ENCODE assay signal across 14 mouse cellular contexts in the genomic region with DNA sequence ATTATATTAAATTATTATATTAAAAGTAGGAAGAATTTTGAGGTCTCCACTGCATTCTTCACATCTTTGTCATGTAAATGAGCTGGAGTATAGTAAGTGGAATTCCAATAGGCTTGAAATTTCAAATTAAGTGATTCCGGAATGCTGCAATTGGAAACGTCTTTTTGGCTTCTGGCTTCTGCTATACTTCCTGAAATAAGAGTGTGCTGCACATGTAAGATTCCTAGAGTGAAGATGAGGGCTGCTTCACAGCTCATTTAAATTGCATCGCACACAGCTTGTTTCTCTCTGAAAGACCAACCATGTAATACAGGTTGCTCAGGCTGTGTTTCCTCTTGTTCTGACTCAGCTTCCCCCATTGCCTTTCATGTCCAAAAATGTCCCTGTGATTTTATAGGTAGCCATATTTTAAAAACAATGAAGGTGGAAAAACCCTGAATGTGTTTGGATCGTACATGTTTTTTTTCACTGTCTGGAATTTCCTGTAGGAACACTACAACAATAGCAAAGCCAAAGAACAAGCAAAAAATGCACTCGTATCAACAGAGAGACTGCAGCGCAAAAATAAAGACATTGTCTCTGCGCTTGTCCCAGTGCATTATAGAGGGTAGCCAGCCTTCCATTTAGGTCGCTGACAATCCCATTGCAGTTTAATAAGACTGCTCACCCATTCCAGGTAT. TPM values are rescaled to one million over a fixed set of nuclear protein-coding genes. Genes with fewer than 3 reads are reported as not detected.
DNase-seq lines count a peak whose midpoint lies in the region; ATAC-seq lines count a peak whose summit lies in the region.
"Had no signal": no experiment of that assay in that cellular context is flagged by ENCODE, and none has a peak within 500 bp of the region (broad histone marks: within the 10 kb centered on the region; RNA-seq: fewer than 3 reads in every experiment).

No protein-coding gene starts in this region.

- H3K27ac ChIP-seq in heart, embryonic 12.5 days (ENCODE audit: poor library complexity, severe bottlenecking), result peak overlapping the region; percentile 43; the same call in 1 of the 2 replicates
- peak overlapping the region; percentile 15 for H3K27ac ChIP-seq in kidney, embryonic 15.5 days
- peak overlapping the region; percentile 20; the same call in 1 of the 2 replicates for H3K27ac ChIP-seq in neural tube, embryonic 15.5 days (replicated peaks)
- H3K27ac ChIP-seq in hindbrain, embryonic 16.5 days (ENCODE audit: low read depth, low read length), result 0 out of 2 replicates have a peak overlapping the region, but pooled peaks have one; percentile 16
- H3K27ac ChIP-seq: limb, embryonic 12.5 days; neural tube, embryonic 12.5 days had no signal

- WGBS in heart, embryonic 12.5 days, result 69% methylated on average over 8 of the region's 8 CpGs
- 67% methylated on average over 8 of the region's 8 CpGs for WGBS in kidney, embryonic 15.5 days
- 65% methylated on average over 8 of the region's 8 CpGs for WGBS in neural tube, embryonic 15.5 days
- 53% methylated on average over 8 of the region's 8 CpGs for WGBS in hindbrain, embryonic 16.5 days

- no peaks in the 10 kb centered on the region for H3K9me3 ChIP-seq in heart, embryonic 12.5 days (replicated peaks)
- H3K9me3 ChIP-seq in kidney, embryonic 15.5 days (replicated peaks), result no peaks in the 10 kb centered on the region
- H3K9me3 ChIP-seq in neural tube, embryonic 15.5 days (replicated peaks), result no peaks in the 10 kb centered on the region
- H3K9me3 ChIP-seq in hindbrain, embryonic 16.5 days (ENCODE audit: control insufficient read depth, low read length), result no peaks in the 10 kb centered on the region
- H3K9me3 ChIP-seq: limb, embryonic 12.5 days; neural tube, embryonic 12.5 days had no signal

- no peaks in the 10 kb centered on the region for H3K27me3 ChIP-seq in heart, embryonic 12.5 days (replicated peaks)
- H3K27me3 ChIP-seq in kidney, embryonic 15.5 days, result no peaks in the 10 kb centered on the region
- no peaks in the 10 kb centered on the region for H3K27me3 ChIP-seq in neural tube, embryonic 15.5 days (replicated peaks)
- no peaks in the 10 kb centered on the region for H3K27me3 ChIP-seq in hindbrain, embryonic 16.5 days (replicated peaks; ENCODE audit: control insufficient read depth, insufficient read depth, low read length)
- H3K27me3 ChIP-seq: limb, embryonic 12.5 days; neural tube, embryonic 12.5 days had no signal

- intact Hi-C loops in heart, postnatal 10 days (cut with DNase I), result no loop called here
- intact Hi-C loops in gastrocnemius, postnatal 14 days (cut with DNase I; ENCODE audit: low total_unique reads), result no loop called here

- H3K9ac ChIP-seq in heart, embryonic 12.5 days, result no peak overlapping the region
- H3K9ac ChIP-seq in kidney, embryonic 15.5 days, result no peak overlapping the region
- H3K9ac ChIP-seq in neural tube, embryonic 15.5 days (replicated peaks), result no peak overlapping the region
- H3K9ac ChIP-seq in hindbrain, embryonic 16.5 days (ENCODE audit: low read depth, low read length), result no peak overlapping the region
- H3K9ac ChIP-seq: limb, embryonic 12.5 days; neural tube, embryonic 12.5 days had no signal

- H3K36me3 ChIP-seq in heart, embryonic 12.5 days, result no peaks in the 10 kb centered on the region
- H3K36me3 ChIP-seq in kidney, embryonic 15.5 days, result no peaks in the 10 kb centered on the region
- H3K36me3 ChIP-seq in neural tube, embryonic 15.5 days, result no peaks in the 10 kb centered on the region
- no peaks in the 10 kb centered on the region for H3K36me3 ChIP-seq in hindbrain, embryonic 16.5 days (ENCODE audit: control insufficient read depth, insufficient read depth, low read length)
- H3K36me3 ChIP-seq: limb, embryonic 12.5 days; neural tube, embryonic 12.5 days had no signal

- DNase-seq in heart, postnatal 10 days, result no peak
- DNase-seq in kidney, adult 8-10 months, result no peak
- no peak for DNase-seq in neural tube, embryonic 10.5 days (ENCODE audit: extremely low spot score, low spot score)
- DNase-seq in gastrocnemius, postnatal 14 days, result no peak
- DNase-seq: embryo, embryonic 11 days; gastrocnemius, postnatal 36 days; kidney, adult 18-20 months; lung, adult 2 months had no signal

- no peak overlapping the region for H3K4me3 ChIP-seq in heart, embryonic 12.5 days
- no peak overlapping the region for H3K4me3 ChIP-seq in kidney, embryonic 15.5 days (replicated peaks)
- H3K4me3 ChIP-seq in neural tube, embryonic 15.5 days (replicated peaks), result no peak overlapping the region
- no peak overlapping the region for H3K4me3 ChIP-seq in hindbrain, embryonic 16.5 days (ENCODE audit: low read length)
- H3K4me3 ChIP-seq: limb, embryonic 12.5 days; neural tube, embryonic 12.5 days had no signal

- H3K4me1 ChIP-seq in heart, embryonic 12.5 days (replicated peaks), result peaks cover 17% of the 10 kb centered on the region
- no peaks in the 10 kb centered on the region for H3K4me1 ChIP-seq in kidney, embryonic 15.5 days
- 0 out of 2 replicates have a peak, but pooled peaks cover 15% of the 10 kb centered on the region for H3K4me1 ChIP-seq in neural tube, embryonic 15.5 days
- H3K4me1 ChIP-seq in hindbrain, embryonic 16.5 days (ENCODE audit: control insufficient read depth, insufficient read depth, low read depth, low read length), result peaks cover 8% of the 10 kb centered on the region
- H3K4me1 ChIP-seq: neural tube, embryonic 12.5 days had no signal

- no peak for ATAC-seq in heart, embryonic 12.5 days (ENCODE audit: insufficient number of reproducible peaks, low FRiP score)
- no peak for ATAC-seq in kidney, embryonic 15.5 days (replicated peaks; ENCODE audit: low FRiP score)
- ATAC-seq in neural tube, embryonic 15.5 days (ENCODE audit: low FRiP score), result no peak
- ATAC-seq in hindbrain, embryonic 16.5 days, result 0 out of 2 replicates have a peak, but pooled peaks have one; percentile 9

- H3K4me2 ChIP-seq in heart, embryonic 12.5 days, result no peak overlapping the region
- H3K4me2 ChIP-seq in kidney, embryonic 15.5 days, result no peak overlapping the region
- H3K4me2 ChIP-seq in neural tube, embryonic 15.5 days, result no peak overlapping the region
- H3K4me2 ChIP-seq in hindbrain, embryonic 16.5 days (ENCODE audit: low read length), result no peak overlapping the region
- H3K4me2 ChIP-seq: limb, embryonic 12.5 days; neural tube, embryonic 12.5 days had no signal

RNA-seq across cellular contexts. Expression of gene Bcl10, which starts 58.4 kb away (rescaled TPM):
- 42.9 and 43.1 TPM in 2 replicates for polyA plus RNA-seq in heart, embryonic 12.5 days (2016; fragmentation: Nextera tagmentation; extraction: Ambion mirVana)
- 10 to 100 TPM; 23.8 to 25.8 TPM for total RNA-seq in heart, postnatal 10 days (2021)
- polyA plus RNA-seq in kidney, embryonic 15.5 days (2015; fragmentation: Nextera tagmentation; extraction: Ambion mirVana), result 52.2 and 53.5 TPM in 2 replicates
- polyA plus RNA-seq in neural tube, embryonic 15.5 days (2015; fragmentation: Nextera tagmentation; extraction: Ambion mirVana), result 33.9 and 41.4 TPM in 2 replicates
- 33.6 and 33.7 TPM in 2 replicates for polyA plus RNA-seq in hindbrain, embryonic 16.5 days (2015; fragmentation: Nextera tagmentation; extraction: Ambion mirVana)
- 10 to 100 TPM; 13.6 to 14.0 TPM for total RNA-seq in gastrocnemius, postnatal 14 days (2021)
